Mouse (Mus musculus) forebrain, postnatal 0 days (tissue): Measurements from ENCODE around the gene Sesn1. TPM values are rescaled to one million over a fixed set of nuclear protein-coding genes. Genes with fewer than 3 reads are reported as not detected.
"Not testable (repeated sequence)": the region's sequence is repeated elsewhere in the genome, so short reads cannot be mapped to it uniquely, and the experiment has no call there.

Experiments
- ATAC-seq: fragments of 200-750 bp; cut with Nextera tagmentation; 2 replicates; pipeline ENCODE4 v1.8.0; 2017; ENCODE audit warnings: mild to moderate bottlenecking, moderate library complexity
- DNase-seq: peaks from one replicate; pipeline ENCODE4 v3.0.0-alpha.2; 2015
- H3K27ac ChIP-seq: fragments of 300-500 bp; sonication (generic); 2 replicates; pipeline ENCODE4 v1.5.1; 2014; ENCODE audit warnings: low read depth, mild to moderate bottlenecking, antibody characterized with exemption, low read length, moderate library complexity, mixed read lengths
- H3K27me3 ChIP-seq: fragments of 300-500 bp; sonication (generic); 2 replicates; pipeline ENCODE4 v1.6.1; 2014; ENCODE audit warnings: mild to moderate bottlenecking, low read length, mixed read lengths; ENCODE audit not compliant: insufficient read depth
- H3K36me3 ChIP-seq: fragments of 300-500 bp; sonication (generic); 2 replicates; pipeline ENCODE4 v1.6.1; 2014; ENCODE audit warnings: mild to moderate bottlenecking, moderate library complexity; ENCODE audit not compliant: insufficient read depth
- H3K4me1 ChIP-seq: fragments of 300-500 bp; sonication (generic); 2 replicates; pipeline ENCODE4 v1.6.1; 2014; ENCODE audit warnings: antibody characterized with exemption; ENCODE audit not compliant: insufficient read depth
- H3K4me2 ChIP-seq: fragments of 300-500 bp; sonication (generic); 2 replicates; pipeline ENCODE4 v1.6.1; 2014; ENCODE audit warnings: low read depth, mild to moderate bottlenecking, moderate library complexity
- H3K4me3 ChIP-seq: fragments of 300-500 bp; sonication (generic); 2 replicates; pipeline ENCODE4 v1.5.1; 2014; ENCODE audit warnings: low read depth, low read length, mixed read lengths
- H3K9ac ChIP-seq: fragments of 300-500 bp; sonication (generic); 2 replicates; pipeline ENCODE4 v1.6.1; 2014; ENCODE audit warnings: mild to moderate bottlenecking
- H3K9me3 ChIP-seq: fragments of 300-500 bp; sonication (generic); 2 replicates; pipeline ENCODE4 v1.6.1; 2016; ENCODE audit warnings: low read length
- CTCF ChIP-seq: sonication (generic); IDR thresholded peaks from 2 replicates; pipeline ENCODE4 v1.5.1; 2016; ENCODE audit warnings: antibody characterized with exemption, control low read depth, low read depth
- WGBS: fragments of 180-500 bp; shearing (Covaris S2); extraction: QIAGEN DNeasy Blood & Tissue Kit; methylation state at CpG from one replicate; pipeline ENCODE4 v1.1.7; 2014; 5-methylcytosine and 5-hydroxymethylcytosine counted together
- polyA plus RNA-seq: library from polyadenylated mRNA; unstranded; fragments of >200 nt; fragmentation: Nextera tagmentation; extraction: Ambion mirVana; gene quantifications from 2 replicates; pipeline ENCODE4 v1.2.1, GENCODE M21; 2015
- total RNA-seq: library from RNA; depleted of rRNA; stranded (reverse); fragments of >200 nt; gene quantifications from 2 replicates; pipeline ENCODE4 v1.2.3, GENCODE M21; 2014

Sesn1 gene
- total and polyA plus RNA-seq, 2 experiments from 2014 or later = 34.0 to 43.4 TPM

- Histone ChIP-seq H3K27ac (no peak overlapping the region), H3K4me1 (no peaks in the 10 kb centered on the region), H3K36me3 (no peaks in the 10 kb centered on the region), H3K9ac (no peak overlapping the region), H3K27me3 (no peaks in the 10 kb centered on the region), H3K9me3 (no peaks in the 10 kb centered on the region), H3K4me3 (no peak overlapping the region), H3K4me2 (no peak overlapping the region)
- no peak for DNase-seq
- 75% methylated on average over 5 of the region's 5 CpGs for whole genome bisulfite sequencing
- no peak for TF ChIP-seq CTCF
- ATAC-seq = no peak
These were observed 13.0 kb downstream of the Sesn1 start for GRCm38 (mm10) chr10:41822573-41823281.

DNA sequence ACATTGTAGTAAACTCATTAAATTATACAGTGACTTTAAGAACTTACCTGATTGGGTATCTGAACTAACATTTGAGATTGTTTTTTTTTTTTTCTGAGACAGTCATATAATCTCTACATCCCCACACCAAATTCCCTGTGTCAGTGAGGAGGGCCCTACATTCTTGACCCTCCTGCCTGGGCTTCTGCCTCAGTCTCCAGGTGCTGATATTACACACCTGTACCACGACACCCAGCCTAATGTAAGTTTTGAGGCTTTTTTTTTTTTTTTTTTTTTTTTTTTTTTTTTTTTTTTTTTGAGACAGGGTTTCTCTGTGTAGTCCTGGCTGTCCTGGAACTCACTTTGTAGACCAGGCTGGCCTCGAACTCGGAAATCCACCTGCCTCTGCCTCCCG is 13.5 kb downstream of the Sesn1 start:
- H3K36me3 ChIP-seq, H3K9ac ChIP-seq, H3K4me3 ChIP-seq, H3K27me3 ChIP-seq, DNase-seq, ATAC-seq, H3K4me1 ChIP-seq, H3K27ac ChIP-seq, H3K4me2 ChIP-seq, H3K9me3 ChIP-seq: not testable (repeated sequence)
- 94% methylated on average over 4 of the region's 4 CpGs for WGBS

GRCm38 (mm10) chr10:41823916-41824315 is 14.2 kb downstream of the Sesn1 start:
- no peak for DNase-seq

DNA sequence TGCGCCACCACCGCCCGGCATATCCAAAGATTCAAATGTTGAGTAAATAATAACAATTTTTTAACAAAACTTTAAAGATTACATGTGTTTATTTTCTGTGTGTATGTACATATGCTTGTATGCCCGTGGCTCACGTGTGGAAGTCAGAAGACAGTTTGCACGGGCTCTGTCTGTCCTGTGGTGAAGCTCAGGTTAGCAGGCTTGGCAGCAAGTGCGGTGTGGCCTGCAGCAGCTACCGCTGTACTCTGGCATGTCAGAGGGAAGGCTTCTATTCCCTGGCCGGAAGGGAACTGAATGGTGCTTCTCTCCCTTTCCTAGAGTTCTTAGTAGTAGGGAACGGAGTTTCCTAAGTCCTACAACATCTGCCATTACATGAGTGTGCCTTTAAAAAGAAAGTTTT is 15.3 kb downstream of the Sesn1 start:
- no peak overlapping the region for H3K27ac ChIP-seq
- no peak for TF ChIP-seq CTCF
- 90% methylated on average over 10 of the region's 10 CpGs for WGBS

More at GRCm38 (mm10) chr10:41823916-41824315, 14.2 kb downstream of the Sesn1 start:
- Histone ChIP-seq H3K27me3 (no peaks in the 10 kb centered on the region), H3K9ac (no peak overlapping the region), H3K36me3 (no peaks in the 10 kb centered on the region), H3K4me3 (no peak overlapping the region), H3K9me3 (no peaks in the 10 kb centered on the region), H3K4me1 (no peaks in the 10 kb centered on the region), H3K27ac (no peak overlapping the region), H3K4me2 (no peak overlapping the region)
- WGBS = 88% methylated on average over 4 of the region's 4 CpGs
- TF ChIP-seq CTCF = no peak
- no peak for ATAC-seq

DNA sequence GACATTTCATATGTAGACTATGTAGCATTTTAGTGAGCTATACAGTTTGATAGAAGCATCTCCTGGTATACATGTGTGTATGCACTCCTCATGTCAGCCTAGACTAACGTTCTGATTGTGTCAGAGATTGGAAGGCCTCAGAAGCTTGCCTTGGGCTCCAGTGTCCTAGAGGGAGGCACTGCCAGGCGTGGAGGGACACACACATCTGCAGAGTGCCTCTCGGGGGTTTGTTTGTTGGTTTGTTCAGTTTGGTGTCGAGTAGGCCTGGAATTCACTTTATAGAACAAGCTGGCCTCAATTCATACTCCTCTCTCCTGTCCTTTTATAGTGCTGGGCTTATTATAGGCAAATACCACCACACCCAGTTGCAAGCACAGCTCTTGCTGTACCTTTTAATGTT is 16.3 kb downstream of the Sesn1 start:
- Histone ChIP-seq H3K4me3 (no peak overlapping the region), H3K4me1 (no peaks in the 10 kb centered on the region), H3K9ac (no peak overlapping the region), H3K4me2 (no peak overlapping the region), H3K36me3 (no peaks in the 10 kb centered on the region), H3K27me3 (no peaks in the 10 kb centered on the region), H3K27ac (no peak overlapping the region), H3K9me3 (no peaks in the 10 kb centered on the region)
- ATAC-seq (no peak), DNase-seq (no peak)
- TF ChIP-seq CTCF = no peak
- WGBS = 90% methylated on average over 4 of the region's 4 CpGs

More for the DNA sequence above, 15.3 kb downstream of the Sesn1 start:
- no peak for ATAC-seq
- H3K4me1 ChIP-seq = no peaks in the 10 kb centered on the region
- H3K36me3 ChIP-seq = no peaks in the 10 kb centered on the region
- H3K4me3 ChIP-seq = no peak overlapping the region
- H3K9me3 ChIP-seq = no peaks in the 10 kb centered on the region
- H3K27me3 ChIP-seq = no peaks in the 10 kb centered on the region
- no peak overlapping the region for H3K4me2 ChIP-seq
- no peak for DNase-seq
- H3K9ac ChIP-seq = no peak overlapping the region

DNA sequence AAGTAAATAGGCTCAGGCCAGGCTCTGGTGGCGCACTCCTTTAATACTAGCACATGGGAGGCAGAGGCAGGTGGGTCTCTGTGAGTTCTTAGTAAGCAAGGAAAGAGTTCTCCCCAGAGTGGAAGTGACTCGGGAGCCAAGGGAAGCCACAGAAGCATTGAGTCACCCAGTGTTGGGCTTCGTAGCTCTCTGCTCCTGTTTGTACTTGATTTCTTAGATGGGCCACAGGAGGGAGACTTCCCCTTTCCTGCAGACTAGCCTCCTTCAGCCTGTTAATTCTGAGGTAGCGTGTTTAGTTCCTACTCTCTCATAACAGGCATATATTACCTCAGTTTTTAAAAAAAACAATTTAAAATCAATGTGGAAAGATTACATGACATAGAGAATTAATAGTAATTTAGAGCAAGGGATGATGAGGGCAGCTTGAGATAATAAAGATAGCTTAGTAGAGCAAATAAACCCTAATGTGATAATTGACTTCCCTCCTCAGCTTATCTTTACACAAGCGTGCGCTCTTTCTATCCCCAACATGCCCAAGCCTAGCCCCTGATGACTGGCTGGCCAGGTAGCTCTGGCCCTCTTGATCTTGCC is 16.9 kb downstream of the Sesn1 start:
- H3K4me3 ChIP-seq = no peak overlapping the region
- ATAC-seq (no peak), DNase-seq (no peak)
- H3K4me2 ChIP-seq = no peak overlapping the region
- H3K27ac ChIP-seq = no peak overlapping the region
- no peak overlapping the region for H3K9ac ChIP-seq
- no peaks in the 10 kb centered on the region for H3K4me1 ChIP-seq
- H3K9me3 ChIP-seq = no peaks in the 10 kb centered on the region
- TF ChIP-seq CTCF = no peak
- H3K36me3 ChIP-seq = no peaks in the 10 kb centered on the region
- WGBS = 91% methylated on average over 6 of the region's 6 CpGs
- H3K27me3 ChIP-seq = no peaks in the 10 kb centered on the region

GRCm38 (mm10) chr10:41827784-41828183 is 18.0 kb downstream of the Sesn1 start:
- no peaks in the 10 kb centered on the region for H3K27me3 ChIP-seq
- no peak overlapping the region for H3K27ac ChIP-seq
- no peak overlapping the region for H3K4me2 ChIP-seq
- no peak for TF ChIP-seq CTCF
- DNase-seq (no peak), ATAC-seq (no peak)
- H3K4me3 ChIP-seq = no peak overlapping the region
- no peak overlapping the region for H3K9ac ChIP-seq
- H3K4me1 ChIP-seq = no peaks in the 10 kb centered on the region
- WGBS = 90% methylated on average over 4 of the region's 4 CpGs
- H3K36me3 ChIP-seq = no peaks in the 10 kb centered on the region
- no peaks in the 10 kb centered on the region for H3K9me3 ChIP-seq
